7 mouse cellular contexts compared by ENCODE assay signal in the genomic region with DNA sequence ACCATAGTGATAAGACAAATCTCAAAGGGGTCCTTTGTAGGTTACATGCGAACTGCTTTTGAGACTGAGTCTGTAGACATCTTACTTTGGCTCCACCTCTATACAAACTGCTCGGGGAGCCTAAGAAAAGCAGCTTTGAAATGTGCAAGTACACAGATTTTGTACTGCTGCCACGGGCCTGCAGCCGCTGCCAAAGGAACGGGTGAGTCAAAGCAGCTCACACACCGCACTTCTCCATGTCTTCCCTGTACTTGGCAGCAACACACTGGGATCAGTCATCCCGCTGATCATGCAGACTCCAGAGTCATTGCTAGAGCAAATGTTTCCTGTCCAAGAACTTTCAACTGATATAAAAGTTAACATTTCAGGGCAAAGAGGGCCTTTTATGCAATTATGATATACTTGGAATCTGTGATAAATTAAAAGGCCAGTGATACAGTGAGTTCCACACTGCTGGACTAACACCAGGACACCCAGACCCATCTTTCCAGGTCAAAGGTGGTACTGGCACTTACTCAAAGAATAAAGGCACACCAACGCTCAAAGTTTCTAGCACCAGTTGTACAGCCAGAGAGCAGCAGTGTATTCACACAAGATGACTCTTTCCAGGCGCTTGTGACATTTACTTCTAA.
A peak's percentile ranks its signal among the peaks of the same experiment; 100 is the strongest.
DNase-seq lines count a peak whose midpoint lies in the region.

No protein-coding gene starts in this region.

- DNase-seq in adrenal gland, adult 18-20 months (ENCODE audit: low spot score in 2 of 2), result peak; percentile 49 to 53
- peak; percentile 54 for DNase-seq in cerebellum, adult 11 months
- DNase-seq in gastrocnemius, postnatal 10 days, result peak; percentile 82
- peak; percentile 68 to 73 for DNase-seq in kidney, adult 8-10 months
- DNase-seq in left cerebral cortex, postnatal 36 days (ENCODE audit: low spot score in 2 of 2), result peak; percentile 76 to 83
- DNase-seq in right cerebral cortex, postnatal 25 days, result peak; percentile 77
- no peak for DNase-seq in natural killer cell, adult 2 months (ENCODE audit: low spot score in 2 of 2)

- intact Hi-C loops in left cerebral cortex, postnatal 36 days (cut with DNase I), result loop anchor here (5.0 kb wide), 1 partner anchor 57 kb away; no protein-coding TSS in a partner anchor

Comparison
In these comparisons a context has a peak if more than half of its experiments do, and no peak if none do; other contexts are left out.
1. DNase-seq: peak in adrenal gland, adult 18-20 months (2 of 2), cerebellum, adult 11 months (single experiment), gastrocnemius, postnatal 10 days (single experiment), kidney, adult 8-10 months (2 of 2), left cerebral cortex, postnatal 36 days (2 of 2) and right cerebral cortex, postnatal 25 days (single experiment); none in natural killer cell, adult 2 months (0 of 2).